Mouse (Mus musculus): ENCODE measurements around the gene Odf3. TPM values are rescaled to one million over a fixed set of nuclear protein-coding genes. Genes with fewer than 3 reads are reported as not detected.

Gene Odf3
- polyA plus RNA-seq, 1 experiment from 2014 or later: not detected

GRCm38 (mm10) chr7:140894031-140894430 is 46.4 kb downstream of the Odf3 start:
- Histone ChIP-seq H3K27ac (ENCODE audit: low read length) (no peak overlapping the region), H3K9me3 (ENCODE audit: control insufficient read depth, low read length) (no peaks in the 10 kb centered on the region), H3K4me1 (replicated peaks; ENCODE audit: control insufficient read depth, insufficient read depth, low read length) (no peaks in the 10 kb centered on the region), H3K36me3 (ENCODE audit: control insufficient read depth, insufficient read depth) (peaks cover 34% of the 10 kb centered on the region), H3K27me3 (replicated peaks; ENCODE audit: control insufficient read depth, insufficient read depth, low read length) (no peaks in the 10 kb centered on the region), H3K9ac (replicated peaks; ENCODE audit: low read depth, low read length) (no peak overlapping the region), H3K4me2 (ENCODE audit: low read length) (no peak overlapping the region), H3K4me3 (replicated peaks; ENCODE audit: low read length) (no peak overlapping the region)
- WGBS: 81% methylated on average over 7 of the region's 7 CpGs
- no peak for ATAC-seq

DNA sequence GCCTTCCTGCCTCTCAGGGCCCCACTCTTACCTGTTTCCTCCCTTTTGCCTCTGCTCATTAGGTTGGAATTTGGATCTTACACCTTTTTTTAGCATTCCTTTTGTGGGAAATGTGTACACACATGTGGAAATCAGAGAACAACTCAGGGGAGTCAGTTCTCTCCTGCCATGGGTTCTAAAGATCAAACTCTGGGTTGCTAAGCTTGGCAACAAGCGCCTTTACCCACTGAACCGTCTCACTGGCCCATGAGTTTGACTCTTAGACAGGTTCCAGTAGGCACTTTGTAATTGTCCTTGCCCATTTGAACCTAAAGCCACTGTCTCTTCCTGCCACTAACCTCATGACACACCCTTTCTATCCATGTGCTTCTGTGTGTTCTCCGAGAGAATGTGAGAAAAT is 47.0 kb downstream of the Odf3 start:
- no peaks in the 10 kb centered on the region for H3K9me3 ChIP-seq (ENCODE audit: control insufficient read depth, low read length)
- no peaks in the 10 kb centered on the region for H3K4me1 ChIP-seq (replicated peaks; ENCODE audit: control insufficient read depth, insufficient read depth, low read length)
- H3K27ac ChIP-seq (ENCODE audit: low read length): no peak overlapping the region
- no peaks in the 10 kb centered on the region for H3K27me3 ChIP-seq (replicated peaks; ENCODE audit: control insufficient read depth, insufficient read depth, low read length)
- peaks cover 29% of the 10 kb centered on the region for H3K36me3 ChIP-seq (ENCODE audit: control insufficient read depth, insufficient read depth)
- WGBS: 93% methylated on average over 3 of the region's 3 CpGs
- no peak overlapping the region for H3K4me3 ChIP-seq (replicated peaks; ENCODE audit: low read length)
- H3K4me2 ChIP-seq (ENCODE audit: low read length): no peak overlapping the region
- H3K9ac ChIP-seq (replicated peaks; ENCODE audit: low read depth, low read length): no peak overlapping the region
- ATAC-seq: no peak

GRCm38 (mm10) chr7:140897863-140898262 is 50.3 kb downstream of the Odf3 start:
- WGBS: 90% methylated on average over 7 of the region's 7 CpGs

DNA sequence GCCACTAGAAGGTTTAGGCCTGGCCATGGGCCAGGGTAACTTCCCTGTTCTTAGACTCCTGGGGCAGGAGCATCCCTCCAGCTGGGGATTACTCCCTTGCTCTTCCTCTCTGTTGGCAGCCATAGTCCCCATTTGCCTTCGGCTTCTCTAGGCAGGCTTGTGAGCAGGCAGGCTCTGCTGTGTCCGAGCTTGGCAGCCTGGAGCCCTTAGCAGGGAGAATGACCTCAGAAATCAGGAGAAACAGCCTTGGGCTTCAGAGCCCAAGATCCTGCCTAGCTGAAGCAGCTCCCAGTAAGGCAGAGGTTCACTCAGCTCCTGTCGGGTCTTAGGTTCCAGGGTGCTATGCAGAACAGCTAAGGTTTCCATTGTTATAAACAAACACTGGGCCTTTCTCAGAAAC is 51.5 kb downstream of the Odf3 start:
- H3K36me3 ChIP-seq (ENCODE audit: control insufficient read depth, insufficient read depth): peaks cover 17% of the 10 kb centered on the region
- H3K4me3 ChIP-seq (replicated peaks; ENCODE audit: low read length): no peak overlapping the region
- no peak overlapping the region for H3K4me2 ChIP-seq (ENCODE audit: low read length)
- ATAC-seq: no peak
- H3K4me1 ChIP-seq (replicated peaks; ENCODE audit: control insufficient read depth, insufficient read depth, low read length): 0 out of 2 replicates have a peak, but pooled peaks cover 4% of the 10 kb centered on the region
- H3K9me3 ChIP-seq (ENCODE audit: control insufficient read depth, low read length): no peaks in the 10 kb centered on the region
- H3K27ac ChIP-seq (ENCODE audit: low read length): no peak overlapping the region
- 91% methylated on average over 3 of the region's 3 CpGs for WGBS
- no peaks in the 10 kb centered on the region for H3K27me3 ChIP-seq (replicated peaks; ENCODE audit: control insufficient read depth, insufficient read depth, low read length)
- H3K9ac ChIP-seq (replicated peaks; ENCODE audit: low read depth, low read length): no peak overlapping the region

More at GRCm38 (mm10) chr7:140897863-140898262, 50.3 kb downstream of the Odf3 start:
- Histone ChIP-seq H3K27me3 (replicated peaks; ENCODE audit: control insufficient read depth, insufficient read depth, low read length) (no peaks in the 10 kb centered on the region), H3K9ac (replicated peaks; ENCODE audit: low read depth, low read length) (no peak overlapping the region), H3K4me3 (replicated peaks; ENCODE audit: low read length) (no peak overlapping the region), H3K4me2 (ENCODE audit: low read length) (no peak overlapping the region), H3K4me1 (replicated peaks; ENCODE audit: control insufficient read depth, insufficient read depth, low read length) (no peaks in the 10 kb centered on the region), H3K27ac (ENCODE audit: low read length) (no peak overlapping the region), H3K9me3 (ENCODE audit: control insufficient read depth, low read length) (no peaks in the 10 kb centered on the region), H3K36me3 (ENCODE audit: control insufficient read depth, insufficient read depth) (peaks cover 21% of the 10 kb centered on the region)
- ATAC-seq: no peak

- peaks cover 9% of the 10 kb centered on the region; the same call in 1 of the 2 replicates for H3K36me3 ChIP-seq (ENCODE audit: control insufficient read depth, insufficient read depth)
- 0 out of 2 replicates have a peak, but pooled peaks cover 4% of the 10 kb centered on the region for H3K4me1 ChIP-seq (replicated peaks; ENCODE audit: control insufficient read depth, insufficient read depth, low read length)
- H3K27me3 ChIP-seq (replicated peaks; ENCODE audit: control insufficient read depth, insufficient read depth, low read length): no peaks in the 10 kb centered on the region
- H3K27ac ChIP-seq (ENCODE audit: low read length): no peak within 1 kb of the TSS
- WGBS: 84% methylated on average over 10 of the region's 10 CpGs
- H3K9me3 ChIP-seq (ENCODE audit: control insufficient read depth, low read length): no peaks in the 10 kb centered on the region
- no peak within 1 kb of the TSS for H3K4me2 ChIP-seq (ENCODE audit: low read length)
- H3K4me3 ChIP-seq (replicated peaks; ENCODE audit: low read length): no peak within 1 kb of the TSS
- no peak within 1 kb of the TSS for H3K9ac ChIP-seq (replicated peaks; ENCODE audit: low read depth, low read length)
- no peak for ATAC-seq
Measured at GRCm38 (mm10) chr7:140900220-140900619, 52.6 kb downstream of the Odf3 start, which contains the start of gene Cox8b. Cox8b (minus strand) TSS chr7:140900446.

Other genes with a start within 250 kb of the Odf3 start
- 0.03 TPM in 1 of 2 replicates, not detected in the other for gene Olfr46, start 246.5 kb upstream of the Odf3 start, polyA plus RNA-seq (2015; fragmentation: Nextera tagmentation; extraction: Ambion mirVana)
- not detected in 2 replicates for gene Olfr61, start 218.8 kb upstream of the Odf3 start, polyA plus RNA-seq (2015; fragmentation: Nextera tagmentation; extraction: Ambion mirVana)
- not detected in 2 replicates for gene Olfr53, start 201.4 kb upstream of the Odf3 start, polyA plus RNA-seq (2015; fragmentation: Nextera tagmentation; extraction: Ambion mirVana)
- not detected in 2 replicates for gene Olfr539, start 187.9 kb upstream of the Odf3 start, polyA plus RNA-seq (2015; fragmentation: Nextera tagmentation; extraction: Ambion mirVana)
- gene Olfr45, start 165.9 kb upstream of the Odf3 start, polyA plus RNA-seq (2015; fragmentation: Nextera tagmentation; extraction: Ambion mirVana): not detected in 2 replicates
- gene Olfr541, start 150.5 kb upstream of the Odf3 start, polyA plus RNA-seq (2015; fragmentation: Nextera tagmentation; extraction: Ambion mirVana): not detected in 2 replicates
- not detected in 2 replicates for gene Cyp2e1, start 84.1 kb upstream of the Odf3 start, polyA plus RNA-seq (2015; fragmentation: Nextera tagmentation; extraction: Ambion mirVana)
- 0.34 and 0.40 TPM in 2 replicates for gene Syce1, start 60.0 kb upstream of the Odf3 start, polyA plus RNA-seq (2015; fragmentation: Nextera tagmentation; extraction: Ambion mirVana)
- gene Zfp941, start 25.6 kb upstream of the Odf3 start, polyA plus RNA-seq (2015; fragmentation: Nextera tagmentation; extraction: Ambion mirVana): 9.5 and 15.3 TPM in 2 replicates
- not detected in 2 replicates for gene Urah, start 12.8 kb upstream of the Odf3 start, polyA plus RNA-seq (2015; fragmentation: Nextera tagmentation; extraction: Ambion mirVana)
- gene Scgb1c1, start 2.3 kb upstream of the Odf3 start, polyA plus RNA-seq (2015; fragmentation: Nextera tagmentation; extraction: Ambion mirVana): 1.7 TPM in 1 of 2 replicates, not detected in the other
- gene Gm45785, start 8.5 kb downstream of the Odf3 start, polyA plus RNA-seq (2015; fragmentation: Nextera tagmentation; extraction: Ambion mirVana): not detected in 2 replicates
- gene Ric8a, start 9.2 kb downstream of the Odf3 start, polyA plus RNA-seq (2015; fragmentation: Nextera tagmentation; extraction: Ambion mirVana): 91.2 and 101 TPM in 2 replicates
- 35.6 and 40.4 TPM in 2 replicates for gene Bet1l, start 9.8 kb downstream of the Odf3 start, polyA plus RNA-seq (2015; fragmentation: Nextera tagmentation; extraction: Ambion mirVana)
- 272 and 303 TPM in 2 replicates for gene Psmd13, start 34.2 kb downstream of the Odf3 start, polyA plus RNA-seq (2015; fragmentation: Nextera tagmentation; extraction: Ambion mirVana)
- 29.5 and 38.5 TPM in 2 replicates for gene Sirt3, start 34.5 kb downstream of the Odf3 start, polyA plus RNA-seq (2015; fragmentation: Nextera tagmentation; extraction: Ambion mirVana)
- gene Cox8b, start 52.6 kb downstream of the Odf3 start, polyA plus RNA-seq (2015; fragmentation: Nextera tagmentation; extraction: Ambion mirVana): not detected in 2 replicates
- 0.68 and 0.71 TPM in 2 replicates for gene Nlrp6, start 73.1 kb downstream of the Odf3 start, polyA plus RNA-seq (2015; fragmentation: Nextera tagmentation; extraction: Ambion mirVana)
- gene Pgghg, start 93.6 kb downstream of the Odf3 start, polyA plus RNA-seq (2015; fragmentation: Nextera tagmentation; extraction: Ambion mirVana): 8.9 and 10.1 TPM in 2 replicates
- gene Ifitm5, start 102.5 kb downstream of the Odf3 start, polyA plus RNA-seq (2015; fragmentation: Nextera tagmentation; extraction: Ambion mirVana): 0.38 and 2.1 TPM in 2 replicates
- gene Gm45717, start 108.1 kb downstream of the Odf3 start, polyA plus RNA-seq (2015; fragmentation: Nextera tagmentation; extraction: Ambion mirVana): not detected in 2 replicates
- gene Ifitm2, start 108.2 kb downstream of the Odf3 start, polyA plus RNA-seq (2015; fragmentation: Nextera tagmentation; extraction: Ambion mirVana): 126 and 150 TPM in 2 replicates
- 9.0 and 11.2 TPM in 2 replicates for gene Ifitm1, start 119.4 kb downstream of the Odf3 start, polyA plus RNA-seq (2015; fragmentation: Nextera tagmentation; extraction: Ambion mirVana)
- 21.0 and 26.1 TPM in 2 replicates for gene Ifitm3, start 163.0 kb downstream of the Odf3 start, polyA plus RNA-seq (2015; fragmentation: Nextera tagmentation; extraction: Ambion mirVana)
- gene Ifitm6, start 170.1 kb downstream of the Odf3 start, polyA plus RNA-seq (2015; fragmentation: Nextera tagmentation; extraction: Ambion mirVana): 0.40 and 0.57 TPM in 2 replicates
- not detected in 2 replicates for gene Gm17387, start 181.3 kb downstream of the Odf3 start, polyA plus RNA-seq (2015; fragmentation: Nextera tagmentation; extraction: Ambion mirVana)
- gene B4galnt4, start 213.3 kb downstream of the Odf3 start, polyA plus RNA-seq (2015; fragmentation: Nextera tagmentation; extraction: Ambion mirVana): 45.4 and 53.0 TPM in 2 replicates
- 0.17 TPM in 1 of 2 replicates, not detected in the other for gene Pkp3, start 230.4 kb downstream of the Odf3 start, polyA plus RNA-seq (2015; fragmentation: Nextera tagmentation; extraction: Ambion mirVana)

All from forebrain, embryonic 16.5 days (tissue).